Mouse (Mus musculus): ENCODE measurements around the gene Wbp4. TPM values are rescaled to one million over a fixed set of nuclear protein-coding genes. Genes with fewer than 3 reads are reported as not detected.

Wbp4 gene
- polyA plus RNA-seq, 1 experiment = 54.1 TPM

- TF ChIP-seq CTCF (IDR thresholded peaks at IDR 0.05; ENCODE audit: borderline replicate concordance, insufficient read depth, low read length) (no peak), POLR2A (IDR thresholded peaks at IDR 0.05; ENCODE audit: low read depth, low read length) (no peak)
- H3K4me3 ChIP-seq (ENCODE audit: insufficient read depth, low read length) = no peak overlapping the region
- H3K27ac ChIP-seq (ENCODE audit: insufficient read depth, low read length) = no peak overlapping the region
- peaks cover 3% of the 10 kb centered on the region; the same call in 1 of the 2 replicates for H3K4me1 ChIP-seq (ENCODE audit: control insufficient read depth, insufficient read depth, low read length)
Observed at GRCm38 (mm10) chr14:79489150-79489549, 7.8 kb upstream of the Wbp4 start.

DNA sequence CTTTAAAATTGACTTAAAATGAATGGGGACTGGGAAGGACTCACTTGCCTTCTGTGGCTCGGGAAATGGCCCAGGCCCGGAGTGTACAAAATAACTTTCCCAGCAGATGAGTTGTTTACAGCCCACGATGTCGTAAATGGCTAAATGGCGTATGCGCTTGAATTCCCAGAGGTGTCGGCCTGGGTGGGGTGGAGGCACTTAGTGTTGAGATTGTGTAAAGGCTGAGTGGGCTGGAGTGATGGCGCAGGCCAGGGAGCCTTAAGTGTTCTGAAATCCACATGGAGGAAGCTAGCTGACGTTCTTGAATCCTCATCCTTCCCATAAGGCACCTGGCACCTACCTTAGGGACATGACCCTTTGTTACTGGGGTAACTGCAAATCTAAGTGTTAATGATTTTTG, 7.2 kb upstream of the Wbp4 start:
- Histone ChIP-seq H3K4me3 (ENCODE audit: insufficient read depth, low read length) (no peak overlapping the region), H3K27ac (ENCODE audit: insufficient read depth, low read length) (no peak overlapping the region), H3K4me1 (ENCODE audit: control insufficient read depth, insufficient read depth, low read length) (peaks cover 5% of the 10 kb centered on the region; the same call in 1 of the 2 replicates)
- TF ChIP-seq POLR2A (IDR thresholded peaks at IDR 0.05; ENCODE audit: low read depth, low read length) (no peak), CTCF (IDR thresholded peaks at IDR 0.05; ENCODE audit: borderline replicate concordance, insufficient read depth, low read length) (no peak)

DNA sequence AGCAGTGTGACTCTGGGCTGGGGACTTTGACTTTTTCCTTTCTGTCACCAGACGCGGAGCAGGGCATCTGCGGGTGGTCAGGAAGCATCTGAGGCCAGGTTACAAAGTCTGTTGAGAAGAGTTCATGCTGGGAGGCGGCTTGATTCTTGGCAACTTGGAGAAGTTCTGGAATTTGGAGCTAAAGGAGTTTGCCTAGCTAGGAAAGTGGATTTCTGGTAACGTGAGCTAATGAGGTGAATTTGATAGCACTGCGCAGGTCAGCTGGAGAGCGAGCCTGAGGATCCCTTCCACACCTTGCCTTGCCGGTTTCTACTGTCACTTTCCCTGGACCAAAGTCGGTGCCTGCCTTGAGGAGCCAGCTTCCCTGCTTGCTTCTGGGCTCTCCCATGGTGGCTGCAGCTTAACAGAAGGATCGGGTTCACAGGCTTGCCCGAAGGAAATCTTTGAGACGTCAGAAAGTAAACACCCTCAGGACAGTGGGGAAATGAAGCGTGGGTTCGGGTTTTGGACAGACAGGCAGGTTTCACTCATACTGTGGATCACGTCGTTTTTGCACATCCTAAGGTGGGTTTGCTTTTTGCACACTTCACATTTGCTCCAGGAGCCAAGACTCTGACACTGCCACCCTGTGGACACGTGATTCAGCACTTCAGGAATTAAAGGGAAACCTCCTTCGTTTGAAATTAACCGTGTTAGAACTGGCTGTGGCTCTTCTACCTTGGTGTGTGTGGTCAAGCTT, 5.8 kb upstream of the Wbp4 start:
- Histone ChIP-seq H3K4me3 (ENCODE audit: insufficient read depth, low read length) (peak overlapping the region; percentile 5), H3K27ac (ENCODE audit: insufficient read depth, low read length) (peak overlapping the region; percentile 23), H3K4me1 (ENCODE audit: control insufficient read depth, insufficient read depth, low read length) (peaks cover 6% of the 10 kb centered on the region; the same call in 1 of the 2 replicates)
- peak; percentile 23; the same call in 1 of the 2 replicates for TF ChIP-seq CTCF (IDR thresholded peaks at IDR 0.05; ENCODE audit: borderline replicate concordance, insufficient read depth, low read length)
- 0 out of 2 replicates have a peak, but pooled peaks have one; percentile 20 for TF ChIP-seq POLR2A (IDR thresholded peaks at IDR 0.05; ENCODE audit: low read depth, low read length)

GRCm38 (mm10) chr14:79486617-79486992, 5.3 kb upstream of the Wbp4 start:
- no peak for TF ChIP-seq CTCF (IDR thresholded peaks at IDR 0.05; ENCODE audit: borderline replicate concordance, insufficient read depth, low read length)
- TF ChIP-seq POLR2A (IDR thresholded peaks at IDR 0.05; ENCODE audit: low read depth, low read length) = no peak
- H3K4me1 ChIP-seq (ENCODE audit: control insufficient read depth, insufficient read depth, low read length) = peaks cover 6% of the 10 kb centered on the region; the same call in 1 of the 2 replicates
- H3K27ac ChIP-seq (ENCODE audit: insufficient read depth, low read length) = peak overlapping the region; percentile 23
- peak overlapping the region; percentile 5; the same call in 1 of the 2 replicates for H3K4me3 ChIP-seq (ENCODE audit: insufficient read depth, low read length)

GRCm38 (mm10) chr14:79483611-79484120, 2.3 kb upstream of the Wbp4 start:
- Histone ChIP-seq H3K4me3 (ENCODE audit: insufficient read depth, low read length) (peak overlapping the region; percentile 60), H3K4me1 (ENCODE audit: control insufficient read depth, insufficient read depth, low read length) (peaks cover 9% of the 10 kb centered on the region; the same call in 1 of the 2 replicates), H3K27ac (ENCODE audit: insufficient read depth, low read length) (0 out of 2 replicates have a peak overlapping the region, but pooled peaks have one; percentile 96)
- TF ChIP-seq CTCF (IDR thresholded peaks at IDR 0.05; ENCODE audit: borderline replicate concordance, insufficient read depth, low read length) (no peak), POLR2A (IDR thresholded peaks at IDR 0.05; ENCODE audit: low read depth, low read length) (no peak)

- peak; percentile 7; the same call in 1 of the 2 replicates for TF ChIP-seq POLR2A (IDR thresholded peaks at IDR 0.05; ENCODE audit: low read depth, low read length)
- no peak for TF ChIP-seq CTCF (IDR thresholded peaks at IDR 0.05; ENCODE audit: borderline replicate concordance, insufficient read depth, low read length)
- Histone ChIP-seq H3K27ac (ENCODE audit: insufficient read depth, low read length) (peak overlapping the region; percentile 96), H3K4me1 (ENCODE audit: control insufficient read depth, insufficient read depth, low read length) (peaks cover 9% of the 10 kb centered on the region; the same call in 1 of the 2 replicates), H3K4me3 (ENCODE audit: insufficient read depth, low read length) (peak overlapping the region; percentile 60)
Observed at GRCm38 (mm10) chr14:79482747-79483355, 1.5 kb upstream of the Wbp4 start.

DNA sequence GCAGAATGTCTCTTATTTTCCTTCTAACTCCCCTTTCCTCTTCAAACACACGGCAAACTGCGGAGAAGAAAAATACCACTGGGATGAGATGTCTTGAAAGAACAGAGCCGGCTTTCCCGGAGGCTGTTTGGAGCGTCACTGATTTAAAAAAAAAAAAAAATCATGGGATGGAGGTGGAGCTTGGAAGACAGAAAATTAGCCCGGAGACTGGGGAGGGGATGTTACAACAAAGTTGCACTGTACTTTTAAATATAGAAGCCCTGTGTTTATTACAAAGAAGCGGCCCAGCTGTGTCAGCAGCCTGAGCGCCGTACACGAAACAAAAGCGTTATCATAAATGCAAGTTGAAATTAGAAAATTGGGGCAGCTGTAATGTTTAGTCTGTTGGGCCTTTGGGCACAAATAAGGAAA, 936 bp upstream of the Wbp4 start:
- TF ChIP-seq POLR2A (IDR thresholded peaks at IDR 0.05; ENCODE audit: low read depth, low read length) (peak; percentile 40; the same call in 1 of the 2 replicates), CTCF (IDR thresholded peaks at IDR 0.05; ENCODE audit: borderline replicate concordance, insufficient read depth, low read length) (no peak)
- Histone ChIP-seq H3K27ac (ENCODE audit: insufficient read depth, low read length) (peak overlapping the region; percentile 96), H3K4me1 (ENCODE audit: control insufficient read depth, insufficient read depth, low read length) (peaks cover 8% of the 10 kb centered on the region; the same call in 1 of the 2 replicates), H3K4me3 (ENCODE audit: insufficient read depth, low read length) (peak overlapping the region; percentile 60)

DNA sequence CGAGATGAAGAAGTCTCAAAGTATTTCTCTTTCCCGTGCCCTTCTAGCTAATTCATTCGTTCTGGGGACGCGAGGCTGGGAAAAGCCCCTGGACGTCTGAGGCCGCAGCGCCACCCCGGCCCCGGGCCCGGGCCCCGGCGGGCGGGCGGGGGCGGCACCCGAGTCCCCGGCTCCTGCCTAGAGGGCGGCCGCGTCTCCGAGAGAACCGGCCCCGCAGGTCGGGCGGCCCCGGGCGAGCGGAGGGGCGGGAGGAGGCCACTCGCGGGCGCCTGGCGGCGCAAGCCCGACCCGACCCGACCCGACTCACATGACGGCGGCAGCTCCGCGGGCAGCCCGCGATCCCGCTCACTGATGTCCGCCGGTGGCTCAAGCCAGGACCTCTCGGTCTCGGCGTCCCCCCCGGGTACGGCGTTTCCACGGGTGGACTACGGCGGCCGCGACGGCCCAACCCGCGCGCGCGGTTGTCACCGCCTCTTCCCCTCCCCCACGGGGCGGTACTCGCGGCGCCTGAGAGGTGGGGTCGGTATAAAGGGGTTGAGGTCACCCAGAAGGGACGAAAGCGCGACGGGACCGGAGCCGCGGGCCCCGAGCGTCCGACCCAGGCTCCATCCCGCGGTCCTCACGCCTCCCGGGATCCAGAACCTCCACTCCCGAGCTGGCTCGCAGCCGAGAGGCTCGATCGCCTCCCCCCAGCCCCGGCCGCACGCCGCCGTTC, 539 bp downstream of the Wbp4 start, which contains the start of gene Elf1:
Gene Elf1, plus strand, starts transcription at position 571 of the 715 bp plus-strand sequence.
- peak within 1 kb of the TSS; percentile 60 for H3K4me3 ChIP-seq (ENCODE audit: insufficient read depth, low read length)
- H3K4me1 ChIP-seq (ENCODE audit: control insufficient read depth, insufficient read depth, low read length) = peaks cover 8% of the 10 kb centered on the region; the same call in 1 of the 2 replicates
- H3K27ac ChIP-seq (ENCODE audit: insufficient read depth, low read length) = peak within 1 kb of the TSS; percentile 96
- TF ChIP-seq POLR2A (IDR thresholded peaks at IDR 0.05; ENCODE audit: low read depth, low read length) (peak; percentile 97), CTCF (IDR thresholded peaks at IDR 0.05; ENCODE audit: borderline replicate concordance, insufficient read depth, low read length) (no peak)

GRCm38 (mm10) chr14:79473384-79473783, 7.9 kb downstream of the Wbp4 start:
- no peaks in the 10 kb centered on the region for H3K4me1 ChIP-seq (ENCODE audit: control insufficient read depth, insufficient read depth, low read length)
- no peak for TF ChIP-seq POLR2A (IDR thresholded peaks at IDR 0.05; ENCODE audit: low read depth, low read length)
- TF ChIP-seq CTCF (IDR thresholded peaks at IDR 0.05; ENCODE audit: borderline replicate concordance, insufficient read depth, low read length) = no peak
- H3K4me3 ChIP-seq (ENCODE audit: insufficient read depth, low read length) = no peak overlapping the region
- no peak overlapping the region for H3K27ac ChIP-seq (ENCODE audit: insufficient read depth, low read length)
